Mouse (Mus musculus): Measurements from ENCODE around the gene Plekhg1. TPM values are rescaled to one million over a fixed set of nuclear protein-coding genes. Genes with fewer than 3 reads are reported as not detected.
A peak's percentile ranks its signal among the peaks of the same experiment; 100 is the strongest.

Plekhg1 gene
- polyA plus RNA-seq, 1 experiment from 2014 or later = 4.8 TPM

- DNase-seq (ENCODE audit: low spot score) (no peak), ATAC-seq (ENCODE audit: low FRiP score, low TSS enrichment) (no peak)
- Histone ChIP-seq H3K4me3 (ENCODE audit: low read depth, low read length) (no peak overlapping the region), H3K36me3 (ENCODE audit: control insufficient read depth, insufficient read depth, low read length) (no peaks in the 10 kb centered on the region), H3K9ac (ENCODE audit: low read length) (no peak overlapping the region), H3K4me1 (replicated peaks; ENCODE audit: control insufficient read depth, insufficient read depth) (0 out of 2 replicates have a peak, but pooled peaks cover 3% of the 10 kb centered on the region), H3K9me3 (ENCODE audit: control insufficient read depth, low read length) (no peaks in the 10 kb centered on the region), H3K27ac (replicated peaks) (no peak overlapping the region), H3K4me2 (replicated peaks; ENCODE audit: low read depth) (no peak overlapping the region), H3K27me3 (ENCODE audit: control insufficient read depth, insufficient read depth, low read length) (no peaks in the 10 kb centered on the region)
- peak; percentile 14; the same call in 1 of the 2 replicates for TF ChIP-seq CTCF (IDR thresholded peaks at IDR 0.05; ENCODE audit: low read depth)
- no peak for TF ChIP-seq EP300 (optimal IDR thresholded peaks at IDR 0.05)
Observed at GRCm38 (mm10) chr10:3867298-3867697, 127.1 kb downstream of the Plekhg1 start.

GRCm38 (mm10) chr10:3870828-3871227 is 130.7 kb downstream of the Plekhg1 start:
- Histone ChIP-seq H3K9me3 (ENCODE audit: control insufficient read depth, low read length) (no peaks in the 10 kb centered on the region), H3K4me2 (replicated peaks; ENCODE audit: low read depth) (no peak overlapping the region), H3K27ac (replicated peaks) (no peak overlapping the region), H3K36me3 (ENCODE audit: control insufficient read depth, insufficient read depth, low read length) (no peaks in the 10 kb centered on the region; the same call in 1 of the 2 replicates), H3K4me3 (ENCODE audit: low read depth, low read length) (no peak overlapping the region), H3K4me1 (replicated peaks; ENCODE audit: control insufficient read depth, insufficient read depth) (no peaks in the 10 kb centered on the region), H3K27me3 (ENCODE audit: control insufficient read depth, insufficient read depth, low read length) (no peaks in the 10 kb centered on the region), H3K9ac (ENCODE audit: low read length) (no peak overlapping the region)
- ATAC-seq (ENCODE audit: low FRiP score, low TSS enrichment) (no peak), DNase-seq (ENCODE audit: low spot score) (no peak)
- 62% methylated on average over 5 of the region's 5 CpGs for WGBS
- TF ChIP-seq CTCF (IDR thresholded peaks at IDR 0.05; ENCODE audit: low read depth) (no peak), EP300 (optimal IDR thresholded peaks at IDR 0.05) (no peak)

- Histone ChIP-seq H3K4me2 (replicated peaks; ENCODE audit: low read depth) (no peak overlapping the region), H3K27ac (replicated peaks) (no peak overlapping the region), H3K9ac (ENCODE audit: low read length) (no peak overlapping the region), H3K4me3 (ENCODE audit: low read depth, low read length) (no peak overlapping the region), H3K27me3 (ENCODE audit: control insufficient read depth, insufficient read depth, low read length) (no peaks in the 10 kb centered on the region), H3K36me3 (ENCODE audit: control insufficient read depth, insufficient read depth, low read length) (no peaks in the 10 kb centered on the region; the same call in 1 of the 2 replicates), H3K9me3 (ENCODE audit: control insufficient read depth, low read length) (no peaks in the 10 kb centered on the region), H3K4me1 (replicated peaks; ENCODE audit: control insufficient read depth, insufficient read depth) (no peaks in the 10 kb centered on the region)
- no peak for DNase-seq (ENCODE audit: low spot score)
- 88% methylated on average over 6 of the region's 6 CpGs for WGBS
- TF ChIP-seq CTCF (IDR thresholded peaks at IDR 0.05; ENCODE audit: low read depth) = no peak
- TF ChIP-seq EP300 (optimal IDR thresholded peaks at IDR 0.05) = no peak
- no peak for ATAC-seq (ENCODE audit: low FRiP score, low TSS enrichment)
Observed at GRCm38 (mm10) chr10:3873467-3873866, 133.3 kb downstream of the Plekhg1 start.

GRCm38 (mm10) chr10:3877852-3878535 is 137.8 kb downstream of the Plekhg1 start:
- Histone ChIP-seq H3K27ac (replicated peaks) (no peak overlapping the region), H3K9ac (ENCODE audit: low read length) (no peak overlapping the region), H3K27me3 (ENCODE audit: control insufficient read depth, insufficient read depth, low read length) (no peaks in the 10 kb centered on the region), H3K4me3 (ENCODE audit: low read depth, low read length) (no peak overlapping the region), H3K4me1 (replicated peaks; ENCODE audit: control insufficient read depth, insufficient read depth) (no peaks in the 10 kb centered on the region), H3K4me2 (replicated peaks; ENCODE audit: low read depth) (no peak overlapping the region), H3K36me3 (ENCODE audit: control insufficient read depth, insufficient read depth, low read length) (no peaks in the 10 kb centered on the region; the same call in 1 of the 2 replicates), H3K9me3 (ENCODE audit: control insufficient read depth, low read length) (no peaks in the 10 kb centered on the region)
- ATAC-seq (ENCODE audit: low FRiP score, low TSS enrichment) (no peak), DNase-seq (ENCODE audit: low spot score) (no peak)
- WGBS = 92% methylated on average over 4 of the region's 4 CpGs
- TF ChIP-seq EP300 (optimal IDR thresholded peaks at IDR 0.05) = no peak
- TF ChIP-seq CTCF (IDR thresholded peaks at IDR 0.05; ENCODE audit: low read depth) = no peak

- Histone ChIP-seq H3K9ac (ENCODE audit: low read length) (no peak overlapping the region), H3K4me2 (replicated peaks; ENCODE audit: low read depth) (no peak overlapping the region), H3K36me3 (ENCODE audit: control insufficient read depth, insufficient read depth, low read length) (no peaks in the 10 kb centered on the region), H3K4me3 (ENCODE audit: low read depth, low read length) (no peak overlapping the region), H3K4me1 (replicated peaks; ENCODE audit: control insufficient read depth, insufficient read depth) (no peaks in the 10 kb centered on the region), H3K27ac (replicated peaks) (no peak overlapping the region), H3K27me3 (ENCODE audit: control insufficient read depth, insufficient read depth, low read length) (no peaks in the 10 kb centered on the region), H3K9me3 (ENCODE audit: control insufficient read depth, low read length) (no peaks in the 10 kb centered on the region)
- ATAC-seq (ENCODE audit: low FRiP score, low TSS enrichment) (no peak), DNase-seq (ENCODE audit: low spot score) (no peak)
- 53% methylated on average over 2 of the region's 2 CpGs for WGBS
- TF ChIP-seq CTCF (IDR thresholded peaks at IDR 0.05; ENCODE audit: low read depth) = no peak
- TF ChIP-seq EP300 (optimal IDR thresholded peaks at IDR 0.05) = no peak
Observed at GRCm38 (mm10) chr10:3881179-3881578, 141.0 kb downstream of the Plekhg1 start.

- H3K27me3 ChIP-seq (ENCODE audit: control insufficient read depth, insufficient read depth, low read length) = no peaks in the 10 kb centered on the region
- no peak overlapping the region for H3K4me3 ChIP-seq (ENCODE audit: low read depth, low read length)
- no peak overlapping the region for H3K4me2 ChIP-seq (replicated peaks; ENCODE audit: low read depth)
- H3K4me1 ChIP-seq (replicated peaks; ENCODE audit: control insufficient read depth, insufficient read depth) = no peaks in the 10 kb centered on the region
- H3K9ac ChIP-seq (ENCODE audit: low read length) = no peak overlapping the region
- whole genome bisulfite sequencing = 77% methylated on average over 4 of the region's 4 CpGs
- DNase-seq (ENCODE audit: low spot score) (no peak), ATAC-seq (ENCODE audit: low FRiP score, low TSS enrichment) (no peak)
- no peaks in the 10 kb centered on the region for H3K36me3 ChIP-seq (ENCODE audit: control insufficient read depth, insufficient read depth, low read length)
- H3K9me3 ChIP-seq (ENCODE audit: control insufficient read depth, low read length) = no peaks in the 10 kb centered on the region
- no peak overlapping the region for H3K27ac ChIP-seq (replicated peaks)
- no peak for TF ChIP-seq CTCF (IDR thresholded peaks at IDR 0.05; ENCODE audit: low read depth)
- TF ChIP-seq EP300 (optimal IDR thresholded peaks at IDR 0.05) = no peak
Observed at GRCm38 (mm10) chr10:3888510-3888909, 148.3 kb downstream of the Plekhg1 start.
